In genomic region chr5:115845635-115846174, GRCm38 (mm10) we compare ENCODE assay signal across 8 mouse cellular contexts. TPM values are rescaled to one million over a fixed set of nuclear protein-coding genes. Genes with fewer than 3 reads are reported as not detected.
DNase-seq lines count a peak whose midpoint lies in the region; ATAC-seq and TF ChIP-seq lines count a peak whose summit lies in the region.

No protein-coding gene starts in this region.

- peaks cover 17% of the 10 kb centered on the region for H3K4me1 ChIP-seq in lung, embryonic 16.5 days (replicated peaks; ENCODE audit: control insufficient read depth, insufficient read depth, low read length)
- peaks cover 5% of the 10 kb centered on the region; the same call in 1 of the 2 replicates for H3K4me1 ChIP-seq in limb, embryonic 11.5 days (ENCODE audit: control insufficient read depth, insufficient read depth, low read length)
- H3K4me1 ChIP-seq in small intestine, adult 2 months (ENCODE audit: control insufficient read depth, insufficient read depth, insufficient read length, low read length), result peaks cover 20% of the 10 kb centered on the region

- peaks cover 5% of the 10 kb centered on the region; the same call in 1 of the 2 replicates for H3K36me3 ChIP-seq in lung, embryonic 16.5 days (ENCODE audit: control insufficient read depth, insufficient read depth, low read length)
- peaks cover 9% of the 10 kb centered on the region; the same call in 1 of the 2 replicates for H3K36me3 ChIP-seq in limb, embryonic 11.5 days (ENCODE audit: control insufficient read depth, insufficient read depth, low read length)
- H3K36me3 ChIP-seq in small intestine, adult 2 months (ENCODE audit: control insufficient read depth, insufficient read depth, low read length), result no peaks in the 10 kb centered on the region

- peak overlapping the region; percentile 90 for H3K4me3 ChIP-seq in lung, embryonic 16.5 days (ENCODE audit: low read length)
- H3K4me3 ChIP-seq in limb, embryonic 11.5 days (ENCODE audit: low read depth, low read length), result peak overlapping the region; percentile 91
- H3K4me3 ChIP-seq in small intestine, adult 2 months (ENCODE audit: low read depth, low read length), result peak overlapping the region; percentile 88

- ATAC-seq in lung, embryonic 16.5 days (ENCODE audit: low read depth), result no peak
- ATAC-seq in erythroid progenitor cell, adult 5-6 weeks (replicated peaks; ENCODE audit: low FRiP score, poor library complexity, severe bottlenecking), result peak; percentile 5; the same call in 1 of the 2 replicates
- no peak for ATAC-seq in limb, embryonic 11.5 days (ENCODE audit: insufficient number of reproducible peaks, low FRiP score, low TSS enrichment, low read depth)
- ATAC-seq in granulocyte monocyte progenitor cell, adult 5-6 weeks (replicated peaks; ENCODE audit: poor library complexity, severe bottlenecking), result no peak

- no peak for DNase-seq in lung, postnatal 25 days (ENCODE audit: low spot score)
- DNase-seq in limb, embryonic 11.5 days (ENCODE audit: low spot score), result no peak
- DNase-seq in frontal cortex, adult 2 months (ENCODE audit: extremely low spot score in 1 of 2, low spot score in 1 of 2), result no peak
- no peak for DNase-seq in heart, adult 8-10 months (ENCODE audit: low spot score)

- H3K9ac ChIP-seq in lung, embryonic 16.5 days (ENCODE audit: low read length), result peak overlapping the region; percentile 97
- H3K9ac ChIP-seq in limb, embryonic 11.5 days (ENCODE audit: low read length), result peak overlapping the region; percentile 82

- TF ChIP-seq POLR2A in small intestine, adult 2 months (IDR thresholded peaks at IDR 0.05; ENCODE audit: low read depth, low read length), result no peak

- H3K4me2 ChIP-seq in lung, embryonic 16.5 days (ENCODE audit: low read depth, low read length), result peak overlapping the region; percentile 77
- peak overlapping the region; percentile 87 for H3K4me2 ChIP-seq in limb, embryonic 11.5 days (ENCODE audit: low read depth, severe bottlenecking)

- WGBS in lung, embryonic 16.5 days, result 36% methylated on average over 8 of the region's 8 CpGs
- WGBS in limb, embryonic 11.5 days, result 33% methylated on average over 8 of the region's 8 CpGs
- WGBS in small intestine, adult 2 months, result 35% methylated on average over 8 of the region's 8 CpGs

- TF ChIP-seq CTCF in small intestine, adult 2 months (IDR thresholded peaks at IDR 0.05; ENCODE audit: extremely low read depth, insufficient read length, insufficient replicate concordance, low read depth, low read length), result no peak

- no peaks in the 10 kb centered on the region for H3K9me3 ChIP-seq in lung, embryonic 16.5 days (ENCODE audit: control insufficient read depth, low read length)
- H3K9me3 ChIP-seq in limb, embryonic 11.5 days (ENCODE audit: control insufficient read depth, low read length), result no peaks in the 10 kb centered on the region

- H3K27me3 ChIP-seq in lung, embryonic 16.5 days (ENCODE audit: control insufficient read depth, insufficient read depth, low read depth, low read length), result no peaks in the 10 kb centered on the region
- no peaks in the 10 kb centered on the region for H3K27me3 ChIP-seq in limb, embryonic 11.5 days (ENCODE audit: control insufficient read depth, insufficient read depth, low read length)
- no peaks in the 10 kb centered on the region for H3K27me3 ChIP-seq in small intestine, adult 2 months (ENCODE audit: control insufficient read depth, insufficient read depth, low read length)

- peak overlapping the region; percentile 37; the same call in 1 of the 2 replicates for H3K27ac ChIP-seq in lung, embryonic 16.5 days (ENCODE audit: low read length)
- no peak overlapping the region for H3K27ac ChIP-seq in limb, embryonic 11.5 days (replicated peaks; ENCODE audit: low read depth, low read length)
- H3K27ac ChIP-seq in small intestine, adult 2 months (ENCODE audit: insufficient read depth, low read depth, low read length), result no peak overlapping the region

RNA-seq across cellular contexts. Expression of gene Cit, which starts 0.6 kb away (rescaled TPM):
- polyA plus RNA-seq in lung, embryonic 16.5 days (2015; fragmentation: Nextera tagmentation; extraction: Ambion mirVana), result 46.0 and 50.1 TPM in 2 replicates
- 133 and 146 TPM in 2 replicates for total RNA-seq in erythroid progenitor cell, adult 5-6 weeks (2015; ENCODE audit: low replicate concordance)
- 411 and 513 TPM in 2 replicates for total RNA-seq in erythroid progenitor cell, adult 5-6 weeks (2017; ENCODE audit: low replicate concordance)
- polyA plus RNA-seq in limb, embryonic 11.5 days (2014; fragmentation: Nextera tagmentation; extraction: Ambion mirVana), result 30.7 and 33.6 TPM in 2 replicates
- polyA plus RNA-seq in small intestine, adult 2 months (2012; rRNA removed), result 2.0 and 2.8 TPM in 2 replicates
- 59.5 and 60.6 TPM in 2 replicates for polyA plus RNA-seq in frontal cortex, adult 2 months (2012; rRNA removed)
- 31.8 and 36.3 TPM in 2 replicates for total RNA-seq in granulocyte monocyte progenitor cell, adult 5-6 weeks (2014; fragmentation: Nextera tagmentation)
- 26.5 and 32.9 TPM in 2 replicates for total RNA-seq in granulocyte monocyte progenitor cell, adult 5-6 weeks (2017)
- 1 to 10 TPM; 1.1 to 1.6 (median 1.3) TPM for total RNA-seq in heart, adult 8-10 months (2022)
